Mouse (Mus musculus): ENCODE measurements around the gene Lfng.

Gene Lfng

DNA sequence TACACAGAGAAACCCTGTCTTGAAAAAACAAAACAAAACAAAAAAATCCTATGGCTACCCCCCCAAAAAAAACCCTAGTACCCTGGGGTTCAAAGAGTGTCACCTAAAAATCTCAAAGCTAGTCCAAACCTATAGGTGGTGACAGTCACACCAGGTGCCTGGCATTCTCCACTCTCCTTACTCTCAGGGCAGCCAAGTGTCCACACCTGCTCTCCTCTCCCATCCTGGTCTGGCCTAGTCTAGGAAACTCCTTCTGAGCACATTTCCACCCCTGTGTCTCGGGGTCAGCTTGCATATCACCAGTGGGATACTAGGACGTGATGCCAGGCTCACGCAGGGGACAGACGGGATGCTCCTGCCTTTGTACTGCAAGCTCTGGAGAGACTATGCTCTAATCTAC is 32.2 kb downstream of the Lfng start:
- DNase-seq (ENCODE audit: extremely low spot score): no peak

DNA sequence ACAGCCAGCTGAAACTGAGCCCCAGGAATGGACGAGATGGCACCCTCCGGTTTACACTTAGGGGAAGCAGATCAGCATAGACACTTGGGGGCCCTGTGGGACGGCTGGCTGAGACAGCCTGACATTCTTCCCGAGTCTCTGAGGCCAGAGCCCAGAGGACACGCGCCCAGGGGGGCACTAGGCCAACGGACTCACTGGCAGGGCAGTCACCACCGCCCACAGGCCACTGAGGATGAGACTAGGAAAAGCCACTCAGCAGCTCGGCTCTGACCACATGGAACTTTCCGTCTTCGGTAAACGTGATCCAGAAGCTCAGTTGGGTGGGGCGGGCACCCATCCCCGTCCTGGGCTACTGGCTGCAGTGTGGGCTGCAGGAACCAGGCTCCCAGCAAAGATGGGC is 32.8 kb downstream of the Lfng start:
- DNase-seq (ENCODE audit: extremely low spot score): no peak

DNA sequence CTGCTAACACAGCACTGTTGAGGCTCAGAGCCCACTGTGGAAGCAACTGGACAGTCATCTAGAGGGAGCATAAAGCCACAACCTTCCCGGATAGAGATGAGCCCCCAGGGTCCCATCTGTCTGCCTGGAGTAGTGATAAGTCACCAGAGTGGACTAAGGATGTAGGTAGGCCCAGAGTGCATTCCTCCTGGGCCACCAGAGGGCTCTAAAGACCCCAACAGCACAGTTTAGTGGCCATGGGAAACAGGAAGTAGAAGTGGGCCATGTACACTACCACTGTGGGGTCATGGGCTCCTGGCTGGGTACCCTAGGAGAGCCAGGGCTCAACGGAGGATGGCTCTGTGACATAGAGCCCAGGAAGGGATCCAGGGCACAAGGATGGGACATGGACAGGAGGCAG is 33.7 kb downstream of the Lfng start:
- DNase-seq (ENCODE audit: extremely low spot score): no peak

GRCm38 (mm10) chr5:140641254-140641928 is 34.3 kb downstream of the Lfng start:
- no peak for DNase-seq (ENCODE audit: extremely low spot score)

DNA sequence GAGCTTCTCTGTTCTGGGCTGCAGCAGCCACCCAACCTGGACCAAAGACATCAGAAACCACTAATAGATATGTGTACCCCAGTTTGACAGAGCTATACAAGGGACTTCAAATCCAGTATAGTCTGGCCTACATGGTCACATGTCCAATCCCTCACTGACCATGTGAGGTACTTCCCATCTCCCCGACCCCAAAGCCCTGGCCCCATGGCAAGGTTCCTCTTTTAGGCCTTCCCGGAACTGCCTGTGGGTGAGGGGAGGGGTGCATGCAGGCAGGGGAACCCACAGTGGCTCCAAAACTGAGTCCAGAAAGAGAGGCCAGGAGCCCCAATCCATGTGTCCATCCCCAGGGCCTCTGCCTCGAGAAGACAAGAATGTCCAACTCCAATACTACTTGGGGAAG is 35.0 kb downstream of the Lfng start:
- DNase-seq (ENCODE audit: extremely low spot score): no peak

GRCm38 (mm10) chr5:140644263-140644662 is 37.1 kb downstream of the Lfng start:
- no peak for DNase-seq (ENCODE audit: extremely low spot score)

DNA sequence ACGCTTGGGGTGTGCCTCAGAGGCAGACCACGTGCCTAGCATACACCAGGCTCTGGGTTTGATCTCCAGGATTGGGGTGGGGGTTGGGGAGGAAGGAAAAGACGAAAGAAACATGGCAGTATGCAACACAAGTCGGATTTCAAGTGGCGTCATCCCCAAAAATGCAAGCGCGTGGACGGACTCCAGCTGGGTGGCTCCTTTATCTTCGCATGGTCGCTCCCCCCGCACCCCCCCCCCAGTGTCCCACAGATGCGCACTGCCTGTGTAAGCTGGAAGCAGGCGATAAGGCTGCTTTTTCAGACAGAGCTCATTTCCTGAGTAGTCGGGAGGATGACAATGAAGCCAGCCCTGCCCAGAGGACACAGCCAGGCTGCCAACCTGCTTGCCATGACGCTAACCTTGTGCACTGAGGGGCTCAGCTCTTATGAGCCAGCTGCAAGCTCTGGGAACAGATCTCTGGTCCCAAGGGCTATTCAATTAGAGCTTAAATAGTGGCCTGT is 37.6 kb downstream of the Lfng start:
- DNase-seq (ENCODE audit: extremely low spot score): no peak

DNA sequence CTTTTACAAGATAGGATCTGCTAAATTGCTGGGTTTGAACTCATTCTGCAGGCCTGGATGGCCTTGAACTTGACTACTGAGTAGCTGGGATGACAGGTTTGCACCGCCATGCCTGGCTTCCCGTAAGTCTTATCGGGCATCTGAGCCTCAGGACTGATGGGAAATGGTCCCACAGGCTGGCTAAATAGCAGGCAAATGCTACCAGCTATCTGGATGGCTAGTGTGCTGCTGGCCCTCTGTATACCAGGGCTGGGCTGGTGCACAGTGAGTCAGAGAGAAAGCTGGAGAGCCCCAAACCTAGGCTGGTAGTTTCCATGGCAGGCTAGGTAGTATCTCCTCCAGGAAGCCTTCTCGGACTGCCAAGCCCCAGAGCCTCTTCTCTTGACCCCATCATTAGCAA is 38.3 kb downstream of the Lfng start:
- DNase-seq (ENCODE audit: extremely low spot score): no peak

DNA sequence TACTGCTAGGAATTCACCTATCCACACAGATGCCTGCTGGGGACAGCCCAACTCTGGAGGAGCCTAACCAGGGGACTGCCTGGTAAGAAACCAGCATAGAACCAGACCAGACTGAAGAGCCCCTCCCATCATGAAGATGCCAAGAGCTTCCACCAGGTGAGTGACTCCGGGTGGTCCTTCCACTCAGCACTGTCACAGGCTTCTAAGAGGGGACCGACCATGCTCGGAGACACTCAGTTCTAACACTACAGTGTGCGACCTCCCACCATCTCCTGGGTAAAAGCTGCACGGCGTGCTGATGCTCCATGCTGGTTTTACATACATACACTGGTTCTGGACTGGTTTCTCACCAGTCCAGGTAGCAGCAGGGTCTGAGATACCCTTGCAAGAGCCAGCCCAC is 39.1 kb downstream of the Lfng start:
- DNase-seq (ENCODE audit: extremely low spot score): no peak

DNA sequence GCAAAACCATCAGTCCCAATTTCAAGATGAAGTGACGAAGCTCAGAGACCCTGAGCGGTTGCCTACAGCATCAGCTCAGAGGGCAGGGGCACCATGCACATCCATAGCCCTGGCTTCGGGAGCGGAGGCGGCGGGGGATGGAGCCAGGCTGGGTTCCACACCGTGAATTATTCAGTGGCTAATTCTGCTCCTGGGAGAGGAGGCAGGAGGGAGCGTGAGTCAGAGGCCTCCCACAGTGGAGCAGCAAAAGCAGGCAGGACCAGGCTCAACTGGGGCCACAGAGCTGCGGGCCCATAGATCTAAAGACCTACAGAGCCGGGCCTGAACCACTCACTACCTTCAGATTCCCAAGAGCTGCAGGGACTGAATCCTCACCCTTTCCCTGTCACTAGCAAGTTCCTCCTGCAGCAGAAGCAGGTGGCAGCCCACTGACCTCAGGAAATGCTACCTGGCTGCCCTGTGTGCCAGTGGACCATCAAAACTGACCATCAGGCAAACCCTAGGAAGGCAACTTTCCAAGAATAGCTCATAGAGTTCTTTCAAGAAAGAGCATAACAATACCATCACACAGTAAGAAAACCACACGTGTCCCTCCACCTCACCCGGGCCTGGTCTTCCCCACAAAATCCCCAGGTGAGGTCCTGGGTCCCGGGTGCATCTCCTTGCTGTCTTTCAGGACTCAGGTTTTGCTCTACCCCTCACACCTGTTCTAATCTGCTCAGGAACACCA is 40.1 kb downstream of the Lfng start:
- DNase-seq (ENCODE audit: extremely low spot score): no peak

DNA sequence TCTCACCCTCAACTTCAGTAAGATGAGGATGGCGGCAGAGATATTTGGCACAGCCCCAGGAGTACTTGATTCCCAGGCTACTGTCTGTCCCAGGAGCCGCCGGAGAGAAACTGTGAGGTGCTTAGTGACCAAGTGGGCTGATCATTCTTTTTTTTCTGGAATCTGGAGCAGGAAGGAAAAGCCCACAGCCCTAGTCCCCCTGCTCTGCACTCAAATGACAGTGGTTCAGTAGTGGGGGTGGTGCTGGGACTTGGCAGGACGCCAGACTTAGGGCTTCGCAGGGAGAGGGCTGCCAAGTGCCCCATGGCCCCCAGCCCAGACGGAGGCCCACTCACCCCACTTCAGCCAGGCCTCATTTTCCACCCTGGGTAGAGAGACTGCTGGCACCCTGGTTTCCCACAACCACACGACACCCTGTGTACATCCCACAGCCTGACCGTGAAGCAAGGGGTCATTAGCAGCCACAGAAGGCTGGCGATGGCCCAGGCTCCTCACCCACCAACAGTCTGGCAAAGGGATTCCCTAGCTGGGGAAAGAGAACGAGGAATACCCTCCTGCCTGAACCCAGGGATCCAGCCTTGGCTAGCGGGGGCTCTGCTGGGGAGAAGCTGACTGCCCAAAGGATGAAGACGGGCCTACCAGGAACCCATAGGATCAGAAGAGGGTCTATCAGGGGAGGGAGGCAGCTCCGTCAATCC is 40.9 kb downstream of the Lfng start:
- peak; percentile 33 for DNase-seq (ENCODE audit: extremely low spot score)

DNA sequence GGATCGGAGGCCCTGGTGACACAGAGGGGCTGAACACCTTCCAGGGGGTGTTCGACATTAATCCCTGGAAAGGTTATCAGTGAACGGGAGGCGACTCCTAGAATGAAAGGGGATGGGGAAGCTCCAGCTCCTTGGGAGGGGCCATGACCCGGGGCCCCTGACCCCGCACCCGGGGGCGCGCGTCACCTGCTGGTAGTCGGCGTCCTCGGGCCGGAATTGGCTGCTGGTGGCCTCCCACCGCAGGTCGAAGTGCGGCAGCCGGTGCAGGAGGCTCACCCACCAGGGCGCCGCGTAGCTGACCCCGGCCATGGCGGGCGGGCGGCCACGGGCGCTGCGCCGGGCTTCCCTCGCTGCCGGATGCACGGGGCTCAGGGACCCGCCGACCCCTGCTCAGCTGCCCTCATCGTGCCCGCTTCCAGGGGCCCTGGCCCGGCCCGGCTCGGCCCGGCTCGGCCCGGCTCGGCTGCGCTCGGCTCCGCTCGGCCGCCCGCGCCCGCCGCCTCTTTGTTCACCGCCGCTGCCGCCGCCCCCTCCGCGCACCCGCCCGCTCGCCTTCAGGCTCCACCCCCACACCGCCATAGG is 41.5 kb downstream of the Lfng start, which contains the start of gene Ttyh3:
Gene Ttyh3, minus strand, starts transcription at position 513 of the 582 bp plus-strand sequence.
- no peak for DNase-seq (ENCODE audit: extremely low spot score)

GRCm38 (mm10) chr5:140649101-140649667 is 42.1 kb downstream of the Lfng start:
- DNase-seq (ENCODE audit: extremely low spot score): peak; percentile 99

- DNase-seq (ENCODE audit: extremely low spot score): no peak
These were observed 42.8 kb downstream of the Lfng start for GRCm38 (mm10) chr5:140649881-140650414.

GRCm38 (mm10) chr5:140651231-140651630 is 44.1 kb downstream of the Lfng start:
- no peak for DNase-seq (ENCODE audit: extremely low spot score)

DNA sequence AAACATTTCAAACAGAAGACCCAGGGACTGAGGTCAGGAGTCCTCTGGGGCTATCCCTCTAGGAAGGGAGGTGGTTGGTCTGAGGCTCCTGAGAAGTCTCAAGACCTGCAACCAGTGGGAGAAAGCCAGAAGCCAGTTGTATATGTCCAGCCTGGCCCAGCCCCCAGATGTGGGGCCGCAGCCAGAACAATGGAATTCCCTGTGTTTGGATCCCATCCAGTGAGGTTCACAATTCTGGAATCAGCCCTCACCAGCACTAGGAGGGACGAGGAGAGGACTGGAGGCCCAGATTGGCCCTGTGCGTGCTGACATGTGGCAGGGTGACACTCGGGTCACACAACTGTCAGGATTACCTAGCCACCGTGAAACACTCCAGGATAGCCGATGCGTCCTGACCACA is 45.5 kb downstream of the Lfng start:
- DNase-seq (ENCODE audit: extremely low spot score): no peak

DNA sequence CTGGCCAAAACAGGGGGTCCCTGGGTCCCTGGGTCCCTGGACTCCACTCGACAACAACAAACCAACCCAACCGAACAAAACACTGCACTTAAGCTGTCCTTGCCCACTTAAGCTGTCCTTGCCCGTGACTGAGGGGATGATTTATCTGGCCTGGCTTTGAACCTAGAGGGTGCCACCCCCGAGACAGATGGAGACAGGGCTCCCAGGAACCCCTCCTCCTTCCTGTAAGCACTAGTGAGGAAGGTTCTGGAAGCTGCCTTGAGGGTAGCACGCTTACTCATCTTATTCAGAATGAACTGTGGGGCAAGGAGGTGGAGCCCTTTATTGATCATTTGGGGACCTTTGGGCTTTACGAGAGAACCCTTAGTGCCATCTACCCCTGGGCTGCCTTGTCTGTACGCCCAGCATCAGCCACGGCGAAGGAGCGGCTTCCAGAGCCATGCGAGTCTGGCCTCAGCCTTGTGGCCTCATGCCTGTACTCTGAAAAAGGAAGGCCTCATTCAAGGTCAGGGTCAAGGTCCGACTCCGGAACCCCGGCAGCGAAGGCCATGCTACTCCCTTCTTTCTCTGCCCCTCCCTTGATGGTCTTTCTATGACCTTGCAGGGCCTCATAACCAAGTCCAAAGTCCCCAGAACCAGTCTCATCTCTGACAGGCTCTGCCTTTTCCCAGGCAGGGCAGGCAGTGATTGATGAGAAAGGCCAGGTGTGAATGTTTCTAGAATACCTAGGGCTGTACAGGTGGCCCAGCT is 47.2 kb downstream of the Lfng start:
- DNase-seq (ENCODE audit: extremely low spot score): no peak

GRCm38 (mm10) chr5:140659607-140660272 is 52.6 kb downstream of the Lfng start:
- no peak for DNase-seq (ENCODE audit: extremely low spot score)

- DNase-seq (ENCODE audit: extremely low spot score): no peak
These were observed 53.3 kb downstream of the Lfng start for GRCm38 (mm10) chr5:140660398-140660797.

DNA sequence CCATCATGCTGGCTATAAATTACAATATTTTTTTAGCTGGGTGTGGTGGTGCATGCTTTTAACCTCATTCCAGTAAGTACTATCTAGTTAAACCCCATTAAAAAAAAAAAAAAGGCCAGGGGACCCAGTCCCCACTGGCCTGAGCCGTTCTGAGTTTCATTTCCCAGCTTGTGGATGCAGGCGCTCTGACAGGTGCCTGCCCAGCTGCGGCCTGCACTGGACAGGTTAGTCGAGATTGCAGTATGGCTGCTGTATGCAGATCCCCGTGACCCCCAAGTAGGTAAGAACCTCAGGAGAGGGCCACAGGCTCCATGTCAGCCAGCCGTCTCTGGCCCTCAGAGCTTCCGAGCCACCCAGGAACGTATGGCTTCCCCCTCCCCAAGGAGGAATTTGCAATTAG is 54.3 kb downstream of the Lfng start:
- no peak for DNase-seq (ENCODE audit: extremely low spot score)

Data from embryo, embryonic 9.5 days (tissue).